Mouse (Mus musculus) small intestine, adult 2 months (tissue): ENCODE data around the gene Wdr19.

Experiments
- CTCF ChIP-seq: fragments of 200-500 bp; IDR thresholded peaks from 2 replicates; pipeline ENCODE4 v1.5.1; 2012; ENCODE audit warnings: low read depth, mild to moderate bottlenecking, control low read depth, inconsistent platforms, low read length, moderate library complexity, mixed read lengths; ENCODE audit not compliant: insufficient replicate concordance, insufficient read length; ENCODE audit errors: extremely low read depth
- POLR2A ChIP-seq: fragments of 200-500 bp; IDR thresholded peaks from 2 replicates; pipeline ENCODE4 v1.6.1; 2012; ENCODE audit warnings: low read depth, mild to moderate bottlenecking, control low read depth, inconsistent platforms, low read length, moderate library complexity

DNA sequence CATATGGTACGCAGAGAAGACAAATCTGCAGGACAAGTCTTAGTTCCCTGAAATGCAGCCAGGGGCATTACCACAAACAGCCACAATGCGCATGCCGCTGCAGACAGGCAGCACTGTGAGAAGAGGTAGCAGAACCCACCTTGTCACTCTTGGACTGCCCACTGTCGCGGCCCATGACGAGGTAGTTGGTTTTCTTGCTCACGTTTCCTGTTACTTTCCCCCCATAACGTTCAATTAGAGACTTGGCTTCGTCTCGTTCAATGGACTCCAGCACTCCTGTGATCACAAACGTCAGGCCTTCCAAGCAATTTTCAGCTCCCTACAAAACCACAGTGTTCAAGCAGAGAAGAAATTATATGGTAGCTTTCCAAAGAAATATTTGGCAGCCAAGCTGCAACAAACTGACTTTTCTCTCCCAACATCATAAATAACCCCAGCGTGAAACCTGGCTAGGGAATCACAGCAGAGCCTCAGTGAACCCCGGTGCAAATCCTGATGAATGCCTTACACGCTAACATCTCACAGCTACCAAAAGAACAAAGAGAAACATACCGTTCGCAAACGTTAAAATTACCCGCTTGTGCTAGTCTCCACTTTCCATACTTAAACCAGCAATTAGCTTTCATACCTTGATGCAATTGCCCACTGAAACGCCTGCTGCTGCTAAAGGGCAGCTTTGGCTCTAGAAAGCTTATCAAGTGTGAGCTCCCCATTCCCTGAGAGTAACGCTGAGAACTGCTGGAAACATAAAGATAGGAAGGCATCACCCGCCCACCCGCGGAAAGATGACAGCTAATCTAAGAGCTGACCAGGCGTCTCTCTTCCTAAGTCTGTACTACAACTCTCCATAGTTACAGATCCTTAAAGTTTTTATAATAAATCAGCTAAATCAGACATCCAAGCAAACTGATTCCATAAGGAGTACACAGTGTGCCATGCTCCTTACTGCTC, 88.5 kb downstream of the Wdr19 start:
- no peak for TF ChIP-seq CTCF
- no peak for TF ChIP-seq POLR2A
